Mouse (Mus musculus) bone marrow, adult 2 months (tissue): ENCODE results near the gene Wdr45.

Source experiments
- CTCF ChIP-seq: fragments of 200-500 bp; IDR thresholded peaks from 2 replicates; pipeline ENCODE4 v1.5.1; 2011; ENCODE audit warnings: low read length, control low read depth; ENCODE audit not compliant: control insufficient read depth, insufficient read depth
- POLR2A ChIP-seq: fragments of 200-500 bp; IDR thresholded peaks from 2 replicates; pipeline ENCODE4 v1.6.1; 2011; ENCODE audit warnings: low read depth, mild to moderate bottlenecking, control low read depth, low read length, borderline replicate concordance; ENCODE audit not compliant: control insufficient read depth

GRCm38 (mm10) chrX:7696520-7696919, 17.6 kb upstream of the Wdr45 start:
- no peak for TF ChIP-seq POLR2A
- TF ChIP-seq CTCF = no peak
